Mouse (Mus musculus): ENCODE data around the gene Gse1. TPM values are rescaled to one million over a fixed set of nuclear protein-coding genes. Genes with fewer than 3 reads are reported as not detected.

The Gse1 gene
- polyA plus RNA-seq, 1 experiment from 2014 or later: 10.8 TPM

DNA sequence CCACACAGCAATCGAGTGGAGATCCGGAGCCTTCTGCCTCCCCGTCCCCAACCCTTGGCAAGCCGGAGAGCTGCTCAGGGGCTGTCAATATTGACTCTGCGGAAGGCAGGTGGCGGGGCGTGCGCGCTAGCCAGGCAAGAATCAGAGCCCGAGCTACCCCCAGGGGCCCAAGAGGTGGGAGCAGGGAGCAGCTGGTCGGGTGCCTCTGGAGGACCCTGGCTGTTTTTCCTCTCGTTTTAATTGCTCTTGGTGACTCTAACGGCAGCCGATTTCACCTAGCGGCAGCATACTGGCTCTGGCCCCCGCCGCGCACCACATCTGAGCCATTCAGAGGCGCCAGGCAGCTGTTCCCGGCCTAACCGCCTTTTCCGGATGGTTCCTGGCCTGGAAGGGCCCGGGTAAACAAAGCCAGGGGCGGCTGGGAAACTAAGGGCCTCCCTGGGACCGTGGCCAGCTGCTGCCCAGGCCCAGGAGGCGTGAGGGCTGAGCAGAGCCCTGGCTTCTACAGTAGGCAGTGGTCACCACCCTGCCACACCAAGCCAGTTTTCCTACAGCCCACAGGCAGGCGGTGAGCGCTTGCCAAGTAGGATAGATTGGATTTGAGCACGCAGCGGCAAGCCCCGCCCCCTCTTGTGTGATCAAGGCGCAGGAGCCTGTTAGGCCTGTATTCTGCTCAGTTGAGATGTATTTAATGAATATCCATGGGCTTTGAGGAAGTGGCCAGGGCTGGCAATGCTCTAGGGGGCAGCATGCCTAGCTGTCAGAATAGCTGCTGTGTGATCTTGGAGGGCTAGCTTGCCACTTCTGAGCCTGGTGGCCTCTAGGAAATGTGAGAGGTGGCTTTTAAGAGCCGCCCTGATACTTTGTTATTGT is 188.5 kb downstream of the Gse1 start:
- Histone ChIP-seq H3K4me3 (replicated peaks) (peak overlapping the region; percentile 8; the same call in 1 of the 2 replicates), H3K4me1 (peaks cover 53% of the 10 kb centered on the region), H3K9ac (no peak overlapping the region), H3K27me3 (replicated peaks) (no peaks in the 10 kb centered on the region), H3K4me2 (peak overlapping the region; percentile 50), H3K36me3 (no peaks in the 10 kb centered on the region), H3K9me3 (no peaks in the 10 kb centered on the region), H3K27ac (peak overlapping the region; percentile 97)
- 7% methylated on average over 33 of the region's 33 CpGs for WGBS
- ATAC-seq (ENCODE audit: insufficient read depth, low FRiP score, low read depth): peak; percentile 85

DNA sequence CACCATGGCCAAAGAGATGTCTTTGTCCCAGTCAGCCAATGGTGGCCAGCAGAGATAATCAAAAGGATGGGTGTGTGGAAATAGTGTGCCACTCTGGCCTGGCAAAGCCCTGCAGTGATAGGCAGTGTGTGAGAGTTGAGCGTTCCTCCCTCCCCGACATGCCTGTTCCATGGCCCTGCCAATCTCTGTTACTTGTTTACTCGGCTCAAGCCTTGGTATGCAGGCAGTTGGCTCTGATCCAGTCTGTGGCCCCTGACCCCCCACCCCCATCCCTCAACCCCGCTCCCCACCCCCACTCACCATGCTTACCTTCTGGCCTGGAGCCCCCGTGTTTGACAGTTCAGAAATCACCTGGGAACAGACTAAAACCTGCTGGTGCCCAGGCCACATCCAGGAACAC is 189.9 kb downstream of the Gse1 start:
- no peak overlapping the region for H3K4me2 ChIP-seq
- no peaks in the 10 kb centered on the region for H3K27me3 ChIP-seq (replicated peaks)
- no peak for ATAC-seq (ENCODE audit: insufficient read depth, low FRiP score, low read depth)
- 38% methylated on average over 5 of the region's 5 CpGs for WGBS
- H3K4me1 ChIP-seq: peaks cover 53% of the 10 kb centered on the region
- no peak overlapping the region for H3K9ac ChIP-seq
- peak overlapping the region; percentile 97; the same call in 1 of the 2 replicates for H3K27ac ChIP-seq
- no peak overlapping the region for H3K4me3 ChIP-seq (replicated peaks)
- no peaks in the 10 kb centered on the region for H3K9me3 ChIP-seq
- no peaks in the 10 kb centered on the region for H3K36me3 ChIP-seq

DNA sequence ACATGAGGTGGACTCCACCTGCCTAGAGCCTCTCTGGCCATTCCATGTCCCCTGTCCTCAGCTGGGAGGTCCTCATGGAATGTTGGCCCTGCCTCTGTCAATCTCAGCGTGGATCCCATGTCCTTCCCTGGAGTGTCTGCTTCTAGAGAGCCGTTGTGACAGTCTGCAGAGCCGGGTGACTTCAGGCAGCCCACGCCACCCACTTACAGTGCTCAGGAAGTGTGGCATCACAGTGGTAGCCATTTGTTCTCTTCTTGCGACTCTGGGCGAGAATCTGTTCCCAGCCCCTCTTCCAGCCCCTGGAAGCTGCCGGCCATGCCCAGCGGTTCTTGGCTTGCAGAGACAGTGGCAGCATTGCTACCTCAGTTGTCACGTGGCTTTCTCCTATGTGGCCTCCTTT is 191.4 kb downstream of the Gse1 start:
- no peak for ATAC-seq (ENCODE audit: insufficient read depth, low FRiP score, low read depth)
- no peak overlapping the region for H3K9ac ChIP-seq

DNA sequence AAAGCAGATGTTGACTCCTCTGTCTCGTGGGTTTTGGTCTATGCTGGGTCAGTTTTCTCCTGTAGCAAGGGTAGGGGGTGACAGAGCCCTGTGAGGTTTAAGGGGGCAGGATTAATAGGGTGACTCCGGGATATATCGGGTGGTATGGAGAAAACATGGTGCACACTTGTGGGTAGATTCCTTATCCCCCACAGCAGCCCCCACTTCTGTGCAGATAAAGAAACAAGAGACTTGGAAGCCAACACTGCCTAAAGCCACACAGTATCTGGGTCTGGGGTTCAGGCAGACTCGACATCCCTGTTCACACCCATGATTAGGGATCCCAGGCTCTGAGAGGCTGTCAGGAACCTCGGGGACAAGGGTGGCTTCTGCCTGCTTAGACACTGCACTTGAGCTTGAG is 192.0 kb downstream of the Gse1 start:
- H3K36me3 ChIP-seq: no peaks in the 10 kb centered on the region
- no peak overlapping the region for H3K27ac ChIP-seq
- H3K27me3 ChIP-seq (replicated peaks): no peaks in the 10 kb centered on the region
- no peak overlapping the region for H3K4me3 ChIP-seq (replicated peaks)
- peaks cover 73% of the 10 kb centered on the region for H3K4me1 ChIP-seq
- WGBS: 80% methylated on average over 5 of the region's 5 CpGs
- no peak overlapping the region for H3K9ac ChIP-seq
- ATAC-seq (ENCODE audit: insufficient read depth, low FRiP score, low read depth): no peak
- no peaks in the 10 kb centered on the region for H3K9me3 ChIP-seq
- H3K4me2 ChIP-seq: no peak overlapping the region

More for the DNA sequence above, 191.4 kb downstream of the Gse1 start:
- Histone ChIP-seq H3K36me3 (no peaks in the 10 kb centered on the region), H3K4me2 (no peak overlapping the region), H3K4me3 (replicated peaks) (no peak overlapping the region), H3K4me1 (peaks cover 67% of the 10 kb centered on the region), H3K27ac (no peak overlapping the region), H3K27me3 (replicated peaks) (no peaks in the 10 kb centered on the region), H3K9me3 (no peaks in the 10 kb centered on the region)
- WGBS: 76% methylated on average over 9 of the region's 9 CpGs

DNA sequence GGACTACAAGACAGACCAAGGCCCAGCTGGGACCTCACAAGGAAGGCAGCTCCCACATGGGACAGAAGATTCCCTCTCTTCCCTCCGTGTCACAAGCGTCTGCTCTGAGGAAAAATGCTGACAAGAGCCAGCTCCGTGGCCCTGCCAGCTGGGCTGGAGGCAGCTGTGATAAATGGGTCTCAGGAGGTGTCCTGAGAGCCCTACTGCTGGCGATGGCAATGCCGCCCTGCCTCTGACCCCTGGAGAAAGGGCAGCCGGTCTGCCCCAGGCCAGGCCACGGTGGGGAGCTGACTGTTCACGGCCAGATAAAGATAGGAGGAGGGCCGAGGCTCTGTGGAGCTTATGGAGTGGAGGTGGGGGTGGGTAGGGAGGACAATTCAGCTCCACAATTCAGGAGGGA is 193.4 kb downstream of the Gse1 start:
- H3K4me1 ChIP-seq: peaks cover 74% of the 10 kb centered on the region
- H3K9me3 ChIP-seq: no peaks in the 10 kb centered on the region
- no peak overlapping the region for H3K4me2 ChIP-seq
- H3K36me3 ChIP-seq: no peaks in the 10 kb centered on the region
- H3K27ac ChIP-seq: no peak overlapping the region
- no peak overlapping the region for H3K4me3 ChIP-seq (replicated peaks)
- 33% methylated on average over 9 of the region's 9 CpGs for WGBS
- no peaks in the 10 kb centered on the region for H3K27me3 ChIP-seq (replicated peaks)
- no peak for ATAC-seq (ENCODE audit: insufficient read depth, low FRiP score, low read depth)
- no peak overlapping the region for H3K9ac ChIP-seq

DNA sequence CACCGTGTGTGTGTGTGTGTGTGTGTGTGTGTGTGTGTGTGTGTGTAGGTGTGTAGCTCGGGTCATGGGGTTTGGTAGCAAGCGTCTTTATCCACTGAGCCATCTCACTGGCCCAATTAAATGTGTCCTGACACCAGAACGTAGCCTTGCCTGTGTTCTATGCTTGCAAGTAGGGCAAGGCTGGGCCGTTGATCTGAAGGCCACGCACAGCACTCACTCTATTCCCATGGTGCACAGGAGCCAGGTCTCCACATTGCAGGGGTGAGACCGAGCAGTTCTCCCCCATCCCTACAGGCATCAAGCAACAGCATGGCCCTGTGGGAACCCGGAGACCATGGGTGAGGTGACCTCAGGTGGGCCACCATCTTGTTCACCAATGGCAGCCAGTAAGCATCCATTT is 194.0 kb downstream of the Gse1 start:
- 88% methylated on average over 8 of the region's 8 CpGs for WGBS
- Histone ChIP-seq H3K4me2 (no peak overlapping the region), H3K9me3 (no peaks in the 10 kb centered on the region), H3K9ac (no peak overlapping the region), H3K4me3 (replicated peaks) (no peak overlapping the region), H3K27ac (no peak overlapping the region), H3K27me3 (replicated peaks) (no peaks in the 10 kb centered on the region), H3K4me1 (peaks cover 74% of the 10 kb centered on the region), H3K36me3 (no peaks in the 10 kb centered on the region)
- ATAC-seq (ENCODE audit: insufficient read depth, low FRiP score, low read depth): no peak

DNA sequence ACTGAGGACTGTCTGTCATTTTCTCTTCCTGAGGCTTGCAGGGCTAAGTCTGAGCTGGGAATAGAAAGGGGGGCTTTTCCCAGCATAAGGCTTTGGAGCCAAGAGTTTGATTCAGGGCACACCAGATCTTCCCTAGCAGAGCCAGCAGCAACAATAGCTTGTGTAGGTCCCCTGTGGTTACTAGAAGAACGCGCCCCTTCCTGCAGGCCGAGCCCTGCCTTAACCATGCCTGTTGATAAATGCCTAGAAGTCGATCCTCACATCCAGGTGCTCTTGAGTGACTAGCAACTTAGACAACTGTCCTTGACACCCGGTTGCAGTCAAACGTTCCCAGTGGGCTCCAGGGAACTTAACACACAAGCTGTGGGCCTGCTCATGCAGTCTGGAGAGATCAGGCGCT is 195.3 kb downstream of the Gse1 start:
- Histone ChIP-seq H3K27ac (no peak overlapping the region), H3K27me3 (replicated peaks) (no peaks in the 10 kb centered on the region), H3K4me3 (replicated peaks) (no peak overlapping the region), H3K36me3 (no peaks in the 10 kb centered on the region), H3K4me1 (peaks cover 65% of the 10 kb centered on the region), H3K9ac (no peak overlapping the region), H3K9me3 (no peaks in the 10 kb centered on the region), H3K4me2 (no peak overlapping the region)
- no peak for ATAC-seq (ENCODE audit: insufficient read depth, low FRiP score, low read depth)
- 56% methylated on average over 7 of the region's 7 CpGs for WGBS

DNA sequence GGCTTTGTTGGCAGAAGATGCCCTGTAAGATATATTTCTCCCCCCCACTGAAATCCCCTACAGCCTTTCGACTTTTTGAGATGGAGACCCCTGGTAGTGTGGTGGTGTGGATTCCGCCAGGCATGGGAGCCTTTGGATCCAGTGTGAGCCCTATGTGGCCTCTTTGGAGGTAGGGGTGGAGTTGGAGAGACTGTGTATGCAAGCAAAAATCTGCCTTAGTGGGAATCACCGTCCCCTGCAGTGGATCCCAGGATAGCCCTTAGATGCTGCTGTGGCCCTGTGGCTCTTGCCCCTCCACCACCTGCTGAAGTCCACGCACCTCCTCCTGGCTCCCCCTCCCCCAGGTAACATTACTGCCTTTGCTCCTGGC is 196.6 kb downstream of the Gse1 start:
- no peak for ATAC-seq (ENCODE audit: insufficient read depth, low FRiP score, low read depth)
- Histone ChIP-seq H3K4me2 (no peak overlapping the region), H3K9ac (no peak overlapping the region), H3K4me3 (replicated peaks) (no peak overlapping the region), H3K27ac (peak overlapping the region; percentile 78), H3K9me3 (no peaks in the 10 kb centered on the region), H3K27me3 (replicated peaks) (no peaks in the 10 kb centered on the region), H3K36me3 (no peaks in the 10 kb centered on the region), H3K4me1 (peaks cover 59% of the 10 kb centered on the region)
- WGBS: 36% methylated on average over 4 of the region's 4 CpGs

DNA sequence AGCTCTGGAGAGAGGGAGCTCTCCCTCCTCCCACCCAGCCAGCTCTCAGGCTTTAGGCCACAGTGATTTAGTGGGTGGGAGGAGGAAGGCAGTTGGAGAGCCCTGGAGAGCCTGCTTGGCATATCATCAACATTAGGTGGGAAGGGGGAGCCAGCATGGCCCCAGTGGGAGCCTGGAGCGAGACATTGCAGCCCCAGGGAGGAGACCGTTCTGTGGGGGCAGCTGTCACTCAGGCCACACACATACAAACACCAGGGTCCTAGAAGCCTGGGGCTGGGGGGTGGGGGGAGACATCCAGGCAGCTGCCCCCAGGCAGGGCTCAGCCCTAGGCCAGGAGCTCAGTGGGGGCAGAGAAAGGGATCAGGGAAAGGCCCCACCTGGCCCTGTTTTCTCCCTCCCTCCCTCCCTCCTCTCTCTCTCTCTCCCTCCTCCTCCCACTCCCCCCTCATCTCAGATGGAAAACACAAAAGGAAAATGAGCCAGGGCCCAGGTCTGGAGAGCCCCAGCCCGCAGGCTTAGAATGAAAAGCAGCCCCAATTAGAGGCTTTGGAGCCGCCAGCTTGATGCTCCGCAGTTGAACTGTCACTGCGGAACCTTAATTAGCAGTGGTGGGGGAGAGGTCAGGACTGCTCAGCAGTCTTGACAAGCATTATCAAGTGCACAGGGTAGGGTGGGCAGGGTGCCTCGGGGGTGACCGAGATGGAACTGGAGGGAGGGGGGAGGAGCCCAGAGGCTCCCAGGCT is 197.1 kb downstream of the Gse1 start:
- H3K36me3 ChIP-seq: no peaks in the 10 kb centered on the region
- peaks cover 59% of the 10 kb centered on the region for H3K4me1 ChIP-seq
- H3K9ac ChIP-seq: no peak overlapping the region
- peak overlapping the region; percentile 78 for H3K27ac ChIP-seq
- H3K4me2 ChIP-seq: peak overlapping the region; percentile 25; the same call in 1 of the 2 replicates
- no peaks in the 10 kb centered on the region for H3K9me3 ChIP-seq
- peak; percentile 60 for ATAC-seq (ENCODE audit: insufficient read depth, low FRiP score, low read depth)
- H3K4me3 ChIP-seq (replicated peaks): no peak overlapping the region
- WGBS: 24% methylated on average over 8 of the region's 8 CpGs
- no peaks in the 10 kb centered on the region for H3K27me3 ChIP-seq (replicated peaks)

DNA sequence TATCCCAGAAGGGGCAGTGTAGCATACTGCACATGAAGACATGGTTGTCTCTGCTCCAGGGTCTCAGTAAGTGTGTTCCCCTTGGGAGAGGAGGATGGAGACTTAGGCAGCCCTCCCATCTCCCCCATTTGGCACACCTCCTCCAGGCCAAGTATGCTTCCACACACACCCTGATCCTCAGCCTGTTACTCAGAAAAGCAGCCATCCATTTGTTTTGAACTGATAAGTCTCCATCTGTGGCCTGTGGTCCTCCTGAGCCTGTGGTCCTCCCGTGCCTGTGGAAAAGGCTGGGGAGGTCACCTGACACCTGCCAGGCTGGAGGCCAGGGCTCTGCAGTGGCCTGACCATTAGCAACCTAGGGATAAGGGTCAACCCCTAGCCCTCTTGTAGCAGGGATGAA is 197.8 kb downstream of the Gse1 start:
- H3K4me3 ChIP-seq (replicated peaks): no peak overlapping the region

DNA sequence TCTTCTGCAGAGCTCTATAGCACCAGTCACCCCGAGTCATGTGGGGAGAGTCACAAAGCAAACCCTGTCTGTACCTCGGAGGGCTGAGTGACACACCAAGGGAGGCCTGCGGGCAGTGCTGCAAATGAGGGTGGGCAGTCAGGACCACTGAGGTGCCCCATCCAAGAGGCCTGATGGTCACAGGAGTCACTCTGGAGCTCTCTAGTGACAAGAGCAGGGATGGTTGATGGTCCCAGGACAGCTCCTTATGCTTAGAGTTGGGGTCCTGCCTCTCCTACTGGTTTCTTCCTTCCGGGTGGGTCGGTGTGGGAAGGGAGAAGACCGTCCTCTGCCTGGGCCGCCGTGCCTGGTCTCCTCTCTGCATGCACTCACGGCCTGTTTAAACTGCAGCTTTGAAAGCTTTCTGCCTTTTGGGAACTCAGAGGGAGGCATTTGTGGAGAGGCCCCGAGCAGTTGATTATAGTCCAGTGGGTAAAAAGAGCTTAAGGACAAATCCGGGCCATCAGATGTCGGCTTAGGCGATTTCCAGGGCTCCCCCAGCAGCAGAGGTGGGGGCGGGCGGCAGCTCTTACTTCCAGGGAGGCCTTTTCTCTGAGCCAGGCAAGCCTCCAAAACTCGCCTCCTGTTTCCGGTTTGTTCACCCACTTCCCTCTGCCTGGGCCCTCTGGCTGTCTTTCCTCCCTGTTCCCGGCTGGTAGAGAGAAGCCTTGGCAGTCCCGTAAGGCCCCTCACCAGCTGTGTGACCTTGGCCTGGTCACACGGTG is 198.5 kb downstream of the Gse1 start:
- Histone ChIP-seq H3K9ac (no peak overlapping the region), H3K36me3 (no peaks in the 10 kb centered on the region)

More for the DNA sequence above, 197.8 kb downstream of the Gse1 start:
- peaks cover 56% of the 10 kb centered on the region for H3K4me1 ChIP-seq
- H3K4me2 ChIP-seq: no peak overlapping the region
- no peak overlapping the region for H3K9ac ChIP-seq
- no peak for ATAC-seq (ENCODE audit: insufficient read depth, low FRiP score, low read depth)
- no peaks in the 10 kb centered on the region for H3K9me3 ChIP-seq
- no peaks in the 10 kb centered on the region for H3K36me3 ChIP-seq
- WGBS: 36% methylated on average over 1 of the region's 1 CpGs
- H3K27ac ChIP-seq: peak overlapping the region; percentile 78; the same call in 1 of the 2 replicates
- no peaks in the 10 kb centered on the region for H3K27me3 ChIP-seq (replicated peaks)

More for the DNA sequence above, 198.5 kb downstream of the Gse1 start:
- no peak overlapping the region for H3K4me3 ChIP-seq (replicated peaks)
- 50% methylated on average over 20 of the region's 20 CpGs for WGBS
- H3K4me1 ChIP-seq: peaks cover 49% of the 10 kb centered on the region
- no peaks in the 10 kb centered on the region for H3K27me3 ChIP-seq (replicated peaks)
- ATAC-seq (ENCODE audit: insufficient read depth, low FRiP score, low read depth): no peak
- H3K27ac ChIP-seq: peak overlapping the region; percentile 78
- no peaks in the 10 kb centered on the region for H3K9me3 ChIP-seq
- no peak overlapping the region for H3K4me2 ChIP-seq

Measured in stomach, embryonic 15.5 days (tissue).